Mouse (Mus musculus) E14TG2a.4 (cell line): Measurements from ENCODE around the gene Foxc2.

Experiments
- H3K27me3 ChIP-seq: 2 replicates; pipeline ENCODE4 v1.6.1; 2014; ENCODE audit warnings: low read length, control low read depth; ENCODE audit not compliant: insufficient read depth
- H3K36me3 ChIP-seq: 2 replicates; pipeline ENCODE4 v1.6.1; 2014; ENCODE audit warnings: low read length, control low read depth; ENCODE audit not compliant: insufficient read depth
- H3K4me1 ChIP-seq: replicated peaks from 2 replicates; pipeline ENCODE4 v1.6.1; 2014; ENCODE audit warnings: low read depth, low read length, control low read depth
- H3K4me3 ChIP-seq: replicated peaks from 2 replicates; pipeline ENCODE4 v1.5.1; 2014; ENCODE audit warnings: mild to moderate bottlenecking, low read length
- H3K9me3 ChIP-seq: 2 replicates; pipeline ENCODE4 v1.6.1; 2014; ENCODE audit warnings: low read length, control low read depth
- CTCF ChIP-seq: conservative IDR thresholded peaks from 2 replicates; pipeline ENCODE4 v1.5.1; 2014; ENCODE audit warnings: low read length
- NANOG ChIP-seq: IDR thresholded peaks from 2 replicates; pipeline ENCODE4 v1.6.1; 2014; ENCODE audit warnings: borderline replicate concordance, low read length, mixed read lengths
- POU5F1 ChIP-seq: IDR thresholded peaks from 2 replicates; pipeline ENCODE4 v1.6.1; 2014; ENCODE audit warnings: low read length, borderline replicate concordance

The Foxc2 gene

GRCm38 (mm10) chr8:121079201-121079600, 36.8 kb upstream of the Foxc2 start:
- H3K4me3 ChIP-seq, result no peak overlapping the region
- TF ChIP-seq CTCF (no peak), NANOG (no peak), POU5F1 (no peak)
- H3K27me3 ChIP-seq, result peaks cover 95% of the 10 kb centered on the region
- no peaks in the 10 kb centered on the region for H3K9me3 ChIP-seq
- peaks cover 36% of the 10 kb centered on the region for H3K4me1 ChIP-seq
- no peaks in the 10 kb centered on the region for H3K36me3 ChIP-seq

GRCm38 (mm10) chr8:121079944-121080343, 36.0 kb upstream of the Foxc2 start:
- Histone ChIP-seq H3K9me3 (no peaks in the 10 kb centered on the region), H3K36me3 (no peaks in the 10 kb centered on the region), H3K4me1 (peaks cover 35% of the 10 kb centered on the region), H3K4me3 (no peak overlapping the region), H3K27me3 (peaks cover 94% of the 10 kb centered on the region)
- no peak for TF ChIP-seq NANOG
- TF ChIP-seq POU5F1, result no peak
- TF ChIP-seq CTCF, result no peak

GRCm38 (mm10) chr8:121080361-121081090, 35.4 kb upstream of the Foxc2 start:
- no peak for TF ChIP-seq CTCF
- TF ChIP-seq POU5F1, result no peak
- TF ChIP-seq NANOG, result no peak
- H3K36me3 ChIP-seq, result no peaks in the 10 kb centered on the region

GRCm38 (mm10) chr8:121081398-121081797, 34.6 kb upstream of the Foxc2 start:
- H3K4me1 ChIP-seq, result peaks cover 33% of the 10 kb centered on the region
- no peak overlapping the region for H3K4me3 ChIP-seq
- H3K36me3 ChIP-seq, result no peaks in the 10 kb centered on the region
- H3K9me3 ChIP-seq, result no peaks in the 10 kb centered on the region
- H3K27me3 ChIP-seq, result peaks cover 94% of the 10 kb centered on the region
- TF ChIP-seq POU5F1, result no peak

More at GRCm38 (mm10) chr8:121080361-121081090, 35.4 kb upstream of the Foxc2 start:
- Histone ChIP-seq H3K4me3 (no peak overlapping the region), H3K4me1 (peaks cover 37% of the 10 kb centered on the region), H3K27me3 (peaks cover 94% of the 10 kb centered on the region), H3K9me3 (no peaks in the 10 kb centered on the region)

GRCm38 (mm10) chr8:121082218-121083092, 33.5 kb upstream of the Foxc2 start:
- H3K27me3 ChIP-seq, result peaks cover 94% of the 10 kb centered on the region
- no peaks in the 10 kb centered on the region for H3K9me3 ChIP-seq
- TF ChIP-seq CTCF (no peak), NANOG (no peak), POU5F1 (no peak; the same call in 1 of the 2 replicates)
- H3K4me3 ChIP-seq, result peak overlapping the region; percentile 78
- H3K4me1 ChIP-seq, result peaks cover 36% of the 10 kb centered on the region
- no peaks in the 10 kb centered on the region for H3K36me3 ChIP-seq

GRCm38 (mm10) chr8:121083093-121083935, 32.7 kb upstream of the Foxc2 start:
- Histone ChIP-seq H3K9me3 (no peaks in the 10 kb centered on the region), H3K4me3 (peak overlapping the region; percentile 78), H3K4me1 (peaks cover 36% of the 10 kb centered on the region), H3K36me3 (no peaks in the 10 kb centered on the region), H3K27me3 (peaks cover 94% of the 10 kb centered on the region)
- TF ChIP-seq POU5F1, result no peak
- no peak for TF ChIP-seq NANOG

GRCm38 (mm10) chr8:121083936-121084209, 32.1 kb upstream of the Foxc2 start:
- H3K4me1 ChIP-seq, result peaks cover 40% of the 10 kb centered on the region
- peaks cover 94% of the 10 kb centered on the region for H3K27me3 ChIP-seq
- H3K4me3 ChIP-seq, result peak overlapping the region; percentile 78
- no peaks in the 10 kb centered on the region for H3K36me3 ChIP-seq
- no peak for TF ChIP-seq CTCF
- no peak for TF ChIP-seq POU5F1
- no peak for TF ChIP-seq NANOG
- H3K9me3 ChIP-seq, result no peaks in the 10 kb centered on the region

- H3K36me3 ChIP-seq, result no peaks in the 10 kb centered on the region
Measured at GRCm38 (mm10) chr8:121084210-121084951, 31.6 kb upstream of the Foxc2 start, which contains the start of gene Foxf1. Foxf1 (plus strand) TSS chr8:121084386.

More at GRCm38 (mm10) chr8:121084210-121084951, 31.6 kb upstream of the Foxc2 start, which contains the start of gene Foxf1:
- H3K4me3 ChIP-seq, result peak within 1 kb of the TSS; percentile 78
- peaks cover 45% of the 10 kb centered on the region for H3K4me1 ChIP-seq
- peaks cover 94% of the 10 kb centered on the region for H3K27me3 ChIP-seq
- no peak for TF ChIP-seq CTCF
- TF ChIP-seq POU5F1, result no peak
- no peak for TF ChIP-seq NANOG
- no peaks in the 10 kb centered on the region for H3K9me3 ChIP-seq
